Mouse (Mus musculus): Measurements from ENCODE around the gene Setd1b.

DNA sequence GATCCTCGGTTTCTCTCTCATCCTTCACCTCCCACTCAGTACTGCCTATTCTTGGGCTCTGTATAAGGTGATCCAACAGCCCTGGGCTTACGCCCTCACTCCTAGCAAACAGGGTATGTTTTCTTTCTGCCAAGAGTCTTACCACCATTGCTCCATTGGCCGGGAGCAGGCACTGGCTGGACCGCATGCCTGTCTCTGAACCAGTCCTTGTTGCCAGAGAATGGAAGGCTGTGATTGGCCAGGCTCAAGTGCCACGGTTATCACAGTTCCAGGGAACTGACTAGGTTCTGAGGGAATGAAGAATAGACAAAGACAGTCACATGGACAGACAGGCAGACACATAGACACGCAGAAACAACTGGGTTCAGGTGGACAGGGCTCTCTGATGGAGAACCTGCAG is 37.2 kb upstream of the Setd1b start:
- TF ChIP-seq CTCF (IDR thresholded peaks at IDR 0.05; ENCODE audit: low read depth, low read length) (no peak), POLR2A (IDR thresholded peaks at IDR 0.05; ENCODE audit: extremely low read depth, insufficient read depth, low read length) (no peak)
